Mouse (Mus musculus) kidney, postnatal 0 days (tissue): ENCODE measurements at regions not wholly inside any gene's neighbourhood (a gene's known extent, or its start where the extent isn't known, plus 50 kb on each side); places are given as distances from the start of the nearest gene placed in this dataset.
A peak's percentile ranks its signal among the peaks of the same experiment; 100 is the strongest.

Experiments used
- ATAC-seq: fragments of 200-750 bp; cut with Nextera tagmentation; replicated peaks from 2 replicates; pipeline ENCODE4 v1.8.0; 2017; ENCODE audit warnings: low read depth, moderate number of reproducible peaks, moderate TSS enrichment, moderate library complexity; ENCODE audit not compliant: low FRiP score
- DNase-seq: peaks from one replicate; pipeline ENCODE4 v3.0.0-alpha.2; 2016; ENCODE audit warnings: low spot score
- H3K27ac ChIP-seq: fragments of 300-500 bp; sonication (generic); 2 replicates; pipeline ENCODE4 v1.5.1; 2014; ENCODE audit warnings: mild to moderate bottlenecking
- H3K27me3 ChIP-seq: fragments of 300-500 bp; sonication (generic); 2 replicates; pipeline ENCODE4 v1.6.1; 2014; ENCODE audit warnings: low read length, mixed read lengths; ENCODE audit not compliant: insufficient read depth
- H3K36me3 ChIP-seq: fragments of 300-500 bp; sonication (generic); 2 replicates; pipeline ENCODE4 v1.6.1; 2014; ENCODE audit warnings: low read length, mixed read lengths; ENCODE audit not compliant: insufficient read depth
- H3K4me1 ChIP-seq: fragments of 300-500 bp; sonication (generic); replicated peaks from 2 replicates; pipeline ENCODE4 v1.6.1; 2014; ENCODE audit warnings: antibody characterized with exemption, low read length, mixed read lengths; ENCODE audit not compliant: insufficient read depth
- H3K4me2 ChIP-seq: fragments of 300-500 bp; sonication (generic); 2 replicates; pipeline ENCODE4 v1.6.1; 2014; ENCODE audit warnings: mild to moderate bottlenecking, low read length, moderate library complexity, mixed read lengths
- H3K4me3 ChIP-seq: fragments of 300-500 bp; sonication (generic); replicated peaks from 2 replicates; pipeline ENCODE4 v1.5.1; 2014; ENCODE audit warnings: low read depth, low read length
- H3K9ac ChIP-seq: fragments of 300-500 bp; sonication (generic); 2 replicates; pipeline ENCODE4 v1.6.1; 2014; ENCODE audit warnings: low read depth, low read length
- H3K9me3 ChIP-seq: fragments of 300-500 bp; sonication (generic); replicated peaks from 2 replicates; pipeline ENCODE4 v1.6.1; 2016; ENCODE audit warnings: low read length, inconsistent platforms, mixed read lengths
- CTCF ChIP-seq: IDR thresholded peaks from 2 replicates; pipeline ENCODE4 v1.5.1; 2016; ENCODE audit warnings: antibody characterized with exemption, low read depth, mild to moderate bottlenecking, moderate library complexity
- WGBS: fragments of 180-500 bp; shearing (Covaris S2); extraction: QIAGEN DNeasy Blood & Tissue Kit; methylation state at CpG from one replicate; pipeline ENCODE4 v1.1.7; 2014; 5-methylcytosine and 5-hydroxymethylcytosine counted together

DNA sequence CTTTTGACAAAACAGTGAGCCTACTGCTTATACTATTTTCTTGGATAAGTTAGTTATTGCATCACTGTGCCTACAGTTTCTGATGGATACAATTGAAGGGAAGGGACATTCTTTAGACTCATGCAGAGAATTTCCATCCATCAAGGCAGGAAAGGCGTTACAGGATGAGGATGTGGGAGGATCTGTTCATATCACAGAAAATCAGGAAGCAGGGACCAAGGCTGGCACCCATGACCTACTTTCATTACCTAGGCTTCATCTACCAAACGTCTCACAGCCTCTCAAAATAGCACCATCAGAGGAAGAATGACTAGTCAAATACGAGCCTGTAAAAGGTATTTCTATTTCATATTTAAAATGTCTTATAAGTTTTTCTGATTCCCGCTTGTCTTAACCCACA, 56.4 kb downstream of the Fam181b start:
- DNase-seq (peak; percentile 9), ATAC-seq (no peak)
- no peaks in the 10 kb centered on the region for H3K4me1 ChIP-seq

DNA sequence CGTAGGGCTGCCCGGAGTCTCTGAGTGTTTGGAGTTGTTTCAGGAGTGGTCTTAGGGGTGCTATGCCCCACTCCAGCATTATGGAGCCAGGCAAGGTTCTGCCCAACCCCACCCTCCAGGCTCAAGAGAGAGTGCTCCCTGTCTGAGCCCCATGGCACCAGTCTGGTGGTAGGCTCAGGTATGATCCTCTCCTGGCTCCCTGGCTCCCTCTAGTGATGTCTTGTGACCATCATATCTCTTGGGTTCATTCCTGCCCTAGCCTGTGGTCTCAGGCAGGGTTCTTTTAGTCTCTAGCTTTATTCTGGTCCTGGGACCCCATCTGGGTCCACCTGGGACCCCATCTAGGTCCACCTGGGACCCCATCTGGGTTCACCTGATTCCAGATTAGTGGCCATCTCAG, 67.7 kb downstream of the Fam181b start:
- no peak overlapping the region for H3K4me2 ChIP-seq
- no peaks in the 10 kb centered on the region for H3K27me3 ChIP-seq
- H3K4me3 ChIP-seq, result no peak overlapping the region
- no peak for TF ChIP-seq CTCF
- H3K4me1 ChIP-seq, result no peaks in the 10 kb centered on the region
- no peaks in the 10 kb centered on the region for H3K36me3 ChIP-seq
- 98% methylated on average over 2 of the region's 2 CpGs for WGBS
- DNase-seq (no peak), ATAC-seq (no peak)
- no peak overlapping the region for H3K9ac ChIP-seq
- no peaks in the 10 kb centered on the region for H3K9me3 ChIP-seq
- no peak overlapping the region for H3K27ac ChIP-seq

More for the DNA sequence above, 56.4 kb downstream of the Fam181b start:
- H3K9ac ChIP-seq, result no peak overlapping the region
- H3K27ac ChIP-seq, result no peak overlapping the region
- H3K4me3 ChIP-seq, result no peak overlapping the region
- TF ChIP-seq CTCF, result no peak
- no peaks in the 10 kb centered on the region for H3K36me3 ChIP-seq
- no peaks in the 10 kb centered on the region for H3K27me3 ChIP-seq
- no peak overlapping the region for H3K4me2 ChIP-seq
- no peaks in the 10 kb centered on the region for H3K9me3 ChIP-seq
- 58% methylated on average over 4 of the region's 4 CpGs for WGBS

DNA sequence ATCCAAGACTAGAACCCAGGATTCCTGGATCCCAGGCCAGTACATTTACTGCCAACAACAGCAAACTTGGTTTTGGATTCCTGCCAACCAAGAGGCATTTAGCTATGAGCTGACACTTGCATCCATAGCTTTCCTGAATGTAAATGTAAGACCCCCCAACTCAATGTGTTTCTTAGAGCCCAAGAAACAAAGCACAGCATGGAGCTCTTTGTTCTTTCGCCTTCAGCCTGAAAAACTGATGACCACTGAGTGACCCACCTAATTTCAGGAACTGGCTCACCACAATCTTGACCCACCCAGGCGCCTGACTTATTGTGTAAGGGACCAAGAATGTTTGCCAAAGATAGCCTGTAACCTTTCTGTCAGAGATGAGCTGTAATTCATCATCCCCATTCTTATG, 71.7 kb downstream of the Fam181b start:
- ATAC-seq, result no peak
- TF ChIP-seq CTCF, result no peak
- H3K9me3 ChIP-seq, result no peaks in the 10 kb centered on the region

DNA sequence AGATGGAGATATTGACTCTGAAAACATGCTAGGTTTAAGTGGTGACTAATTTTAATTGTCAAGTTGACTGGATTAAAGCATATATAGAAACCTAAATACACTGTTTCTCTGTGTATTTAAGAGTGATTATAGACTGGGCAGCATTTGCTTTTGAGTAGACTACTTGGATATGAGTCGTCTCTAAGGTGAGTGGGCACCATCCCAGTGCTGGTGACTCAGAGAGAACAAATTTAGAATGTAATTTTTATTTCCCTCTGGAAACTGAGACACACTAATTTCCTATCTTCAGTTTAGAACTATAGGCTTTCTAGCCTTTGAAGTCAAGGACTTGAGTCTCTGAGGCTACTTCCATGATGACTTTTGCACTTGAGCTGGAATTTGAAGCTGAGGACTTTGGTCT, 117.4 kb downstream of the Fam181b start:
- DNase-seq (no peak), ATAC-seq (no peak)
- TF ChIP-seq CTCF, result no peak

More for the DNA sequence above, 71.7 kb downstream of the Fam181b start:
- DNase-seq, result no peak
- Histone ChIP-seq H3K36me3 (no peaks in the 10 kb centered on the region), H3K27me3 (no peaks in the 10 kb centered on the region), H3K9ac (no peak overlapping the region), H3K4me2 (no peak overlapping the region), H3K4me3 (no peak overlapping the region), H3K27ac (no peak overlapping the region), H3K4me1 (no peaks in the 10 kb centered on the region)
- 60% methylated on average over 2 of the region's 2 CpGs for WGBS

More for the DNA sequence above, 117.4 kb downstream of the Fam181b start:
- no peak overlapping the region for H3K4me2 ChIP-seq
- no peaks in the 10 kb centered on the region for H3K9me3 ChIP-seq
- WGBS, result 77% methylated on average over 1 of the region's 1 CpGs
- H3K27ac ChIP-seq, result no peak overlapping the region
- H3K36me3 ChIP-seq, result no peaks in the 10 kb centered on the region
- no peaks in the 10 kb centered on the region for H3K27me3 ChIP-seq
- H3K9ac ChIP-seq, result no peak overlapping the region
- no peaks in the 10 kb centered on the region for H3K4me1 ChIP-seq
- no peak overlapping the region for H3K4me3 ChIP-seq
